Mouse (Mus musculus) right cerebral cortex, postnatal 10 days (tissue): ENCODE measurements around the gene Pctp.

Experiments used
- DNase-seq, 2 experiments: peaks; one replicate each; pipeline ENCODE4 v3.0.0; 2021; ENCODE audit warnings: low spot score in 2 of 2

Gene Pctp

DNA sequence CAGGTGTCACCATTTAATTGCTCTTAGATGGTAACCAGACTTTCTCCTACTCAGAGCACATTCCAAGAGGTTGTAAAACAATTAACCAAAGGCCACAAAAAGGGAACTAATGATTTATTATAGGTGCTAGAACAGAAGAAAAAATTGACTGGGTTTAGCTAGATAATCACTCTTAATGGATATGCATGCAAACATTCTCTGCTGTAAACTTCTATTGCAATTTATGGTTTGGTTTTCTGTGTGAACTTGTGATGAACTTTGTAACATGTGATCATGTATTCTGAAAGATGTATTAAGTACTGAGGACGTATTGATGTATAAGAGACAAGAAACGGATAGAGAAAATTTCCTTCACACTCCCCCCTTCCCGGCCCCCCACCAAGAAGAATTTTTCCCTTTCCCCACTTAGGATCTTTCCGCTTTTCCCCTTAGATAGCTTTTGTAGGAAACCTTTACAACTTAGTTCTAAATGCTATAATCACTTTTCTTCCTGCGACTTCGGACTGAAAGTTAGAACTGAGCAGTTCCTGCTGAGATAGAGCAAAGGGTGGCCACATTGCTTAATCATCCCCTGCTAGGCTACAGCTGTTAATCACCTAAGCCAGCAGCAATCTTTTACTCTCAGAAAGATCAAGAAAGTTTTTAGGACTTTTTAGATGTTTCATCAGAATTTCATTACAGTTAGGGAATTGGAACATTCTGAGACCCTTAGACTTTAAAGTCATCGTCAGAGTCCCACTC is 5.3 kb upstream of the Pctp start:
- no peak for DNase-seq

DNA sequence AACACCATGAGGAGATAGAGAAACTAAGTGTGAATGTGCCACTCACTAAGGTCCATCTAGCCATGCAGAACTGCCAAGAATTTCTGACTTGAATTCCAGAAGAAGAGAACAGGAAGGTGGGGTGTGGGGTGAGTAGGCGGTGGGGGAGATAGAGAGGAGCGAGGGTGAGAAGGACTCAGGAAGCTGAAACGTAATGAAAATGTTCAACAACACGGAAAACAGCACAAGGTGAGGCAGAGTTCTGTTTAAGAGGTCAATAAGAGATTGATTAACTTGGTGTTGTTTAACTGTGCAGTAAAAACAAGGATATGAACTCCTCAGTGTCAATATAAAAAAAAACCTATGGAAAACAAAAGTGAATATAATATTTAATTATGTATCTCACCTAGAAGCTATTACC is 3.4 kb upstream of the Pctp start:
- DNase-seq = no peak

DNA sequence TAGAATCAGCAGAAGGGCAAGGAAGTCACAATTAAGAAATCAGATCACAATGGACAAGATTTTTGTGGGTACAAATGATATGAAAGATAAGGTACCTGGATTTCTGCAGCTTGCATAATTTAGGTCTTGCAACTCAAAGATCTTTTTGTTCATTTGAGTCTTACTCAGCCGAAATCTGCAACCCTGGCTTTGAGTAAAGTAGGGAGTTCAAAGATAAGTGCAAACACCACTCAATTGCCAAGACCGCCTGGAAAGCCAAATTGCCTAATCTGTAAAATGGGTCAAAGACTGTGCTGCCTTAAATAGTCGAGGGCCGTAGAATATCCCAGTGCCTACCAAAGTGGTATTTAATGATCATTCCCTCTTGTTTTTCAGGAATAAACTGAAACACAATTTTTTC is 692 bp upstream of the Pctp start:
- DNase-seq = no peak

DNA sequence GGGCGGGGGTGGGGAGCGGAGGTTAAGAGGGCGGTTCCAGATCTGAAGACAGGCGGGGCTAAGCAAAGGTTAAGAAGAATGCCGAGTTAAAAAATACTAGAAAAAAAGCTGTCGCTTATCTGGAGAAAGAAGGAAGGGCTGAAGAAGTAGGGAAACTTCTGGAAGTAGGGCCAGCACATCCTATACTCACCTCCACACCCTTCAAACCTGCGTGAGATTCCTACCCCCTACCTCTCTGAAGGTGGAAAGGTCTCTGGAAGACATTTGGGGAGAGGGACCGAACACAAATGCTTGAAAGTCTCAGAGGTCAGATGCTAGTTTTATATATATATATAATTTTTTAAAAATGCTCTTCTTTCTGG is 274 bp upstream of the Pctp start:
- no peak for DNase-seq

DNA sequence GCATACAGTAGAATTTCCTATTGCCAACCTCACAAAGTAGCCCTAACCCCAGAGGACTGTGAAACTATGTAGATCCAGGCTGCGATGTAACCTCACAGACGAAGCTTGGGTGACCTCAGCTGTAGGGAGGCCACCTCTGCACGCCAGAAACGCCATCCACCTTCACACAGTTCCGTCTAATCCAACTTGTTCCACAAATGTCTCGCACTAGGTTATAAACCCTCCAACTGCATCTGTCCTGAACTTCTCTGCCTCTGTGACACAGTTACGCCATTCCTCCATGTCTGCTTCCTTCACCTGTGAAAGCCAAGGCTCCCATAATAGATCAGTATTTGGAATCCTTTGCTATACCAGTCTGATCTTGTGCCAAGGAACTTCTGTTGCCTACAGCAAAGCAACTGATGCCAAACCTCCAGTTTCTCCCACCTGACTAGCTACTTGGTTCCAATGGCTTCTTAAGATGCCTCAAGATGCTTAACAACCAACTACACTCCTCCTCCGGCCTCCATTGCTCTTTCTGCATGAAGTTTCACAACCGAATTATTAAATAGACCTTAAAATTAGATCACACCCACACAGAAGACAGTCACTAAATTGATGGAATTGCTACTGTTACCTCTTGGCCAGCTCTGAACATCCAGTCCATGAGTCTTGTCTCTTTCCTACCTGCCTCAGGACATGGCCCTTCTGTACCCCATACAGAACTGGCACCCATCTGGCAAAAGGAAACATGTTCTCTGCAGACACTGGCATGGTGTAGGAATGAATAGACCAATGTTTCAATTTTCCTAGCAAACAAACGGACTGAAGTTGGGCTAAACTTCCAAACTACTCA is 1.1 kb downstream of the Pctp start:
- DNase-seq = no peak

DNA sequence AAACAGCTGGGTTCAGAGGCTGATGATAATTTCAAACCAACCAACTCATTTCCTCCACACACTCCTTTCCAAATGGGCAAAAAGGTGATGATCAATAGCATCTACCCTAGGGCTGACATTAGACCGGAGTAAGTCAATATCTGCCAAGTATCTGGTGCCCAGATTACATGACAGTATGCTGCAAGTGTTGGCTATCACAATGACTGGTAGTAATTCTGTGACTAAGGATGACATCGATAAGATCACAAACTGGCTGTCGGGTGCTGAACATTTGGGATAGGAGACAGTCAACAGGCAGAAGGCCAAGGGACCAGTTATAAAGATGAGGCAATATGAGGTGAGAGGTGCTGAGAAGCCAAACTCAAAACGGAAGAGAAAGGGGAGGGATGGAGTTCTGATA is 2.0 kb downstream of the Pctp start:
- no peak for DNase-seq

DNA sequence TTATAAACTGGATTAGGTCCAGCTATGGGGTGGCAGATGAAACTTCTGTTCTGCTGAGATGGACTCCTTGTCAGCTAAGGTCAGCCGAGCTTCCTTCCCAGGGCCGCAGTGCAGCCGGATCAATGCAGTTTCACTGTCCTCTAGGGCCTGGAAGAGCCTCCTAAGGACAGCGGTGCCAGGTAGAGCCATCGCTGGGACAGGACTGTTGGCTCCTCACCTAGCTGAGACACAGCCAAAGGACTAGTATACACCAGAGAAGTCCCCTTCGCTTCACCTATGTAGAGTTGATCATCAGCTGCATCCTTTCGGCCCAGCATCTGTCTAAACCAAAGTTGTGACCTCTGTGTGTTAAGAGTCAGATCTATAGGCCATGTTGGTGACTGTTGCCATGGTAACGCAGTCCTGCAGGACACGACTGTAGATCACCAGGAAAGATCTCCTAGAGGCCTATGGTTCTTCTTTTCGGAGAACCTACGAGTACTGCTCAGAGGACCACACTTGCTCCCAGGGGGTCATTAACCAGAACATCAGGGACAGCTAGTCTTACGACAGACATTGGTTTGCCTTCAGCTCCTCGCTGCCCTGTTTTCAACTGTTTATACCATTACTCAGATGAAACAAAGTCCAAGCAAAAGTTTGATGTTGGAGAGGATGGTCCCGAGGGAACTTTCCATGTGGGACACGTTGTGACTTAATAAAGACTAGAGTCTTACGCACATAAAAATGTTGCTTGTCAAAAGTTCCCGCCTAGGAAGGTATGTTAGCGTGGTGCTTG is 3.5 kb downstream of the Pctp start:
- no peak for DNase-seq

DNA sequence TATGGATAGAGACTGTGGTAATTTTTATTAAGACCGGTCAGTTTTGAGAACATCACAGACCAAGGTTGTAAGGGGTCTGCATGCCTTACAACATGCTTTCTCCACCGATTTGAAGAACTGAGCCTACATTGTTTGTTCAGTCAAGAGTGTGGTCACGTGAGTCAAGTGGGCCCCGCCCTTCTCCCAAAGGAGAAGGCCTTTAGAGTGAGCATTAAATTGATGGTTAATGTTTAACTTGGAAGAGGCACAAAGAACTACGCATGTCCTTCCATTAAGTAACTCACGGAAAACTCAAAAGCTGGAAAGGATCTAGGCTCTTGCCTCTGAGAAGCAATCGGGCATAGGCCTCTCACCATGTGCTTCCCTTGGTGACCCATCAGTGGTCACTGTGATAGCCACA is 5.8 kb downstream of the Pctp start:
- DNase-seq = no peak

DNA sequence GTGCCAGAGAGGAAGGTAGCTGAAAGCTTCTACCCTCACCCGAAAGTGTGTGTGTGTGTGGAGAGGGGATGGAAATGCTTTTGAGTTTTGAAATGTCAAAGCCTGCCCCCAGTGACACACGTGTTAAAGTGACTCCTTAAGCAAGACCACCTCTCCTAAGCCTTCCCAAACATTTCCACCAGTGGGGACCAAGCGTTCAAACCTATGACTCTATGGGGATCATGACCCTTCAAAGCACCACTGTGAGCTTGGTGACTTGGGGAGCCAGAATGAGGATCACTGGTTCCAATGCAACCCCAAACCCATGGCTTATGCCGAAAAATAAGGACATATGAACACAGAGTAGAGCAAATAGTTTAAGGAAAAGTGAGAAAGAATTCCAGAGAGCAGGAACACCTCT is 6.3 kb downstream of the Pctp start:
- no peak for DNase-seq

DNA sequence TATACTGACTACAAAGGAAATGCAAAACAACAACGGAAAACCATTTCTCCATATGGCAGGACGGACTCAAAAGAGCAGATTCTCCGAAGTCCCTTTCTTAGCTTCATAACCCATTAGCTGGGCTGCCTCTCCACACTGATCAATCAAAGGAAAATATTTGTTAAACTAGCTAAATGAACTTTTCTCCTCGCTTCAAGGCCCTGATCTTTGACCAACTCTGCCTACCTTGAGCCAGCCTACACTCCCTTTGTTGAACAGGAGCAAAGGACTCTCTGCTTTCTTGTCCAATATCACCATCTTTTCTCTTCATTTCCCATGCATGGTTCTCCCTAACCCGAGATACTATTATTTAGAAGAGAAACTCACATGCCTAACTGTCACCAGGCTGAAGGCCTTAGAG is 7.1 kb downstream of the Pctp start:
- DNase-seq = no peak

DNA sequence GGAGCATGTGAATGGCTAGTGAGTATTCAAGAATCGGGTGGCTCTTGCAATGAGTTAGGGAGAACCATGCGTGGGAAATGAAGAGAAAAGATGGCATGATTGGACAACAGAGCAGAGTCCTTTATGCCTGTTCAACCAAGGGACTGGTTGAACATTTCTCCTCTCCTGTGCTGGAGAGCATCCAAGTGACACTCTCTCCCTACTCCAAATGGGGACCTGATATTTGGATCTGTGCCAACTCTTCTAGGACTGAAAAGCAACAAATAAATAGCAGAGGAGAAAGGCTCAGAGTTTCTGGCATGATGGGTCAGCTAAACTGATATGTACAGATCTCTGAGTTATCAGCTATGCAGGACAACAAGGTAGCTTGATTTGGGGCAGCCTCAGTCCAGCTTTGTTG is 8.0 kb downstream of the Pctp start:
- no peak for DNase-seq

DNA sequence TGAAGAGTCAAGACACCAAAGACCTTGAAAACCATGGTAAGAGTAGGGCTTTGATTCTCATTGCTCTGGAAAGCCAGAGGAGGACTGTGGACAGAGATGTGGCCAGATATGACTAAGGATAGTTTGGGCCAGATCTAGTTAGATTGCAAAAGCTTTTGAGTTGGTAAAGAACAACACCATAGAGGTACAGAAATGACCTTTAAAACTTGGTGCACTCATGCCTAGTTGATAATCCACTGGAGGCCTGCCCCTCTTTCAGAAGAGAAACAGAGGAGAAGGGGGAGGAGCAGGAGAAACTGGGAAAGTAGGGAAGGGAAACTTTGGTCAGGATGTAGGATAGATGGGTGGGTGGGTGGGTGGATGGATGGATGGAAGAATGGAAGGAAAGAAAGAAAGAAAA is 11.0 kb downstream of the Pctp start:
- no peak for DNase-seq

DNA sequence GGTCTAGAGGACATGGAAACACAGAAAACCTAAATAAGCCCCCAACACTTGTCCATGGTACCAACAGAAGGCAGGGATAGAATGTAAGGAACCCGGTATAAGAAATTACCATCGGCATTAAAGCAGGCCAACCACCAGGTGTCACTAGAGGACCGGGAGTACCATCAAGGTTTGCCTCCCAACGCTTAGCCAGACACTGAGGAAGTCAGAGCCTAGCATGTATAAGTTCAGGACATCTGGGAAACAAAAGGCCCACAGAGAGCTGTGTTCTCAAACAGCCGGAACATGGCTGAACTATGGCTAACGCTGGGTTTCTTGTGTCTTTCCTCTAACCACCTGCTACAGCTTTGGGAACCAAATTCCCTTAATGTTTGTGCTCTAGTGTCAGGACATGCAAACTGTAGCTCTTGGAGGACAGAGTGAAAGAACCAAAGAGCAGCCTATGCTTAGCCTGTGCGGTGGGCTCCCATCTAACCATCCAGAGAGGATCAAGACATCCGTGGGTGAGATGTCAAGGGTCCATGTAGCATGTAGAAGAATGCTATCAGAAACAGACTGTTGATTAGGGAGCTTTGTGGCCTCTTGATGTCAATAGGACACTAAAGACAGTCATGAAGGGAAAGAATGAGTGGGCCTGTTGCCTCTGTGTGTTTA is 13.6 kb downstream of the Pctp start:
- peak; percentile 62 to 82 for DNase-seq

DNA sequence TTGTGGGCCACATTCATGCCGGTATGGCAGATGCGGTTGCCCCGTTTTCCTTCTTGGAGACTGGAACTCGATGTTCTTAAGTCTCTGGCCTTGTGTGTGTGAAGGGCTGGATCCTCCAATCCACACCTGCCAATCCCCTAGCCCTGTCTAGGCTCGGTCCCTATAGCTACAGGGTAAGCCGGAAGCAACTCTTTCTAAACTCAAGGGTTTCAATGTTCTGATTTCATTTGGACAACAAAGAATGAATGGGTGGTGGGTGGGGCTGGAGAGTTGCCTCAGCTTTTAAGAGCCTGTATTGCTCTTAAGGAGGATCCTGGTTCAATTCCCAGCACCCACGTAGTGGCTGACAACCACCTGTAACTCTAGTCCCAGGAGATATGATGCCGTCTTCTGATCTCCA is 16.2 kb downstream of the Pctp start:
- DNase-seq = no peak

DNA sequence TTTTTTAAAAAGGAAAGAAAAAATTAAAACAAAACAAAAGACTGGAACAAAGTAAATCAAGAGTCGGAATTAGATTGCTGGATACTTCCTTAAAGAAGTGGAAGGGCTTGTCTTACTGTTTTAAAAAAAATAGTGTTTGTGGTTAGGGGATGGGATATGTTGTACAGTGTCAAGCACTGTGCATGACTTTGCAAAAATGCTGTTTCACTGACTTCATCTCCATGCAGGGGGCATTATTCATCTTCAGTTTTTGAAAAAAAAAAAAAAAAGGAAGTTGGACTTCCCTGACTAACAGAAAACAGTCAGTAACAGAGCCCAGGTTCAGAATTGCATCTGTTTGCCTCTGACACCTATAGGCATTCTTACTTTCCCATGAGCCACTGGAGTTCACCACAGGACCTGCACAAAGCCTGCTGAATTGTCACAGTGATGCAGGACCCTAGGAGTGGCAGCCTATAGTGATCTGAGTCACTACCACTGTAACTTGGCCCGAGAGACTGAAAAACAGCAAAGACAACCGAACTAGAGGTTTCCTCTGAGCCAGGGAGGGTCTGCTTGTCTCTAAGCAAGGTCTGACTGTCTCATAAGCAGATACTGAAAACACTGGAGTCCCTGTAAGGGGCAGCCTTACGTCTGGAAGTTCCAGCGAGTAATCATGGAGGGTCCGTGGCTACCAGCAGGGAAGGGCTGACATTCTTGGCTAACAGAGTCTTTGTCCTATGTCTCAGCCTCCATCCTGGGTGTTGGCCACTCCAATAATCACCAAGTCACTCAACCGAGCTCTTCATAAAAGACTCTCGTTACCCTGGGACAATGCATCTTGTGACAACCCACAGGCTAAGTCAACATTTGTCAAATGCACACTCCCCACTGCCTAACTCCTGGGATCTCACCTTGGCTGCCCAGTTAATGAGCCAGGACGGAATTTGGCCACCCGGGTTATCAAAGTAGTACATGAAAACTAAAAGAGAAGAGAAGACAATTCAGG is 17.2 kb downstream of the Pctp start:
- no peak for DNase-seq

DNA sequence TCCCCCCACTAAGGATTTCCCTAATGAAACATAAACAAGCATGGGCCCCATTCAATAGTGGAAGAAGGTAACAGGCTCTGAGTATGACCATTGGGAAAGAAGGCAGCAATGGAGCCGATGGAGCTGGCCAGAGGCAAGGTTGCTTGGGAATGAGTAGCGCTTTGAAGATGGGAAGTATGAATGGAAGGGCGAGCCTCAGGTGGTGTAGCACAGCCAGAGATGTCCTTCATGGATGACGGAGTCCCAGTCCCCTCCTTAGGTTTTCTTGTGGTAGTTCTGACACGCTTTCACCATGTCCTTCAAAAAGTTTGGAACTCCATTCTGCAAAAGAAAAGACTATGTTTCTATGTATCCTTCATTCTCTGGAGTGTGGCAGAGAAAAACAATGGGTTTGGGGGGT is 18.3 kb downstream of the Pctp start:
- no peak for DNase-seq

DNA sequence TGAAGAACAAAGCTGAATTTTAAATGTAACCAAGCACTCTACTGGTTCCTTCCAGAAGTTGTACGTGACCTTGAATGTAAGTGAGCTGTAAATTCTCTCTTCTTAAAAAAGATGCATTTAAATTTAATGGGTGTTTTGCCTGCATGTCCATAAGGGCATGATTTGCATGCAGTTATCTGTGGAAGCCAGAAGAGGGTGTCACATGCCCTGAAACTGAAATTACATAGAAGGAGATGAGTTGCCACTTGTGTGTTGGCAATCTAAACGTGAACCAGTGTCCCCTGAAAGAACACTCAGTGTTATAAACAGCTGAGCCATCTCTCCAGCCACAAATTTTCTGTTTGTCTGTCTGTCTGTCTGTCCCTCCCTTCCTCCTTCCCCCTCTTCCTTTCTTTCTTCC is 19.8 kb downstream of the Pctp start:
- DNase-seq = no peak

DNA sequence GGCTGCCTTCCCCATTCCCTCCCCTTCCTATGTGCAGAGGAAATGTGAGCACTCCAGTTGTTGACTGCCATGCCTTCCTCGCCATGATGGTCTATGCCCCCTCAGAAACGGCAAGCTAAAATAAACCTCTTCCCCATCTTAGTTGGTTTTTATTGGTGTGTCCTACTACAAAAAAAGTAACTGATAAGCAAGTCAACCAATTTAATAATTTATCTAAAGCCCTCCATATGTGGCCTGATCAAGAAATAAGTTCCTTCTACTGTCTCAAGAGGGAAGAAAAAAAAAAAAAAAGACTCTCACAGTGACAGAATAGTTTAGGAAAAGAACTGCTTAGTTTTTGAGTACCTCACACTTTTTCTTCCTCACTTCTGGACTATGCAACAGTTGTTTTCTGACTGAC is 22.6 kb downstream of the Pctp start:
- DNase-seq = no peak

DNA sequence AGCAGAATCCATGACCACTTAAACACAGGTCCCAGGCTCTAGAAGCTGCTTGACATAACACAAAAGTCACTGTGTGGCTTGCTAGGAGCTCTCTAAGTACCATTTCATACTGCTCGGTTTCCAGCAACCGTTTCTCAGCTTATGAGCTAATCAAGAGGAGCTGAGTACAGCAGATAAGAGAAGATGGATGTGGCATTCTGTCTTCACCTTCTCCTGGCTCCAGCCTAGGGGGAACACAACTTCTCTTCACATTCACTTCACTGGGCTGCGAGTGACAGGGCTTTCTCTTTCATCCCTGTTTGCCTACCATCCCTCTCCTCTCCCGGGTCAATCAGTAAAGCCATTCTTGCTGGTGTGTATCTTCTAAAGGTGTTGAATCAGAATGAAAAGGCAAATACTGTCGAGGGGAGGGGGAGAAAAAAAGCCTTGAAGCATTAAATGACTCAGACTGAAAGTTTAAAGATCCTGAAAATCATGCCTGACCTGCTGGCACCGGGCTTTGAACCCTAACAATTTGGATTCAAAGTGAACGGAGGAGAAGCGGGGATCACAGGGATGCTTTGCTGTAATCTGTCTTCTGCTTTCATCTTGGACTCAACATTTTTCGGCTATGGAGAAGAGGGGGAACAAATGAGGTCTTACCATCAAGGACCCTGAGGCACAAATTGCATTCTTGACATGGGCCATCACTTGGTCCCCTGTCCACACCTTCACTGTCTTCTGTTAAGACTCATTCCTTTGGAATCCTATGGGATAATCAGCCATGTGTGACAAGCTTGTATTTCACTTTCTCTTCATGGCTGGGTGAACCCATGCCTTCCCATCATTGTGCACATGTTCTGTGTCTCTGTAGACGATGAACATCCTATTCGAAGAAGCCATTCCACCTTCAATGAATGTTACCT is 23.5 kb downstream of the Pctp start:
- no peak for DNase-seq

DNA sequence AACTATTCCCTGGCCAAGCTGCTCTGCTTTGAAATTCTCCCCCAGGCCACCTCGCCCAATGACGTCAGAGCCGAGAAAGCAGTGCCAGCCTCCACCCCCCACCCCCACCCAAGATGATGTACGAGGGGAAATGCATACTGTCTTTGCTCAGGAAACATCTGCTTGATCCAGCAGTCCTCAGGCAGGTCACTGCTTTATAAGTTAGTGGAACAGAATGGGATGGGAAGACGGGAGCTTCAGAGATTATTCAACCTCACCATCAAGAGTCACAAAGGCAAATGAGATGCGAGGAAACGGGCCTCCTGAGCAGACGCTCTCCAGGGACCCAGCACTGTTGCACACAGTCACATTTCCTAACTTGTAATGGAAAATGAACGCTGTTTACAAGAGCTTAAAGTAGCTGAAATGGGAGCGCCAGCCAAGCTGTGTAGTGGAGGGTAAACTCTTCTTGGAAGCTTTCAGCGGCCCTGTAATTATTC is 24.3 kb downstream of the Pctp start:
- DNase-seq = no peak
